Mouse (Mus musculus) liver, adult 2 months (tissue): ENCODE results near the gene Sox11.

ENCODE experiments used
- CTCF ChIP-seq: fragments of 200-500 bp; IDR thresholded peaks from 2 replicates; pipeline ENCODE4 v1.5.1; 2011; ENCODE audit warnings: low read depth, low read length, control low read depth
- POLR2A ChIP-seq: fragments of 200-500 bp; IDR thresholded peaks from 2 replicates; pipeline ENCODE4 v1.6.1; 2011; ENCODE audit warnings: low read length, control low read depth; ENCODE audit not compliant: insufficient read depth; ENCODE audit errors: extremely low read depth

DNA sequence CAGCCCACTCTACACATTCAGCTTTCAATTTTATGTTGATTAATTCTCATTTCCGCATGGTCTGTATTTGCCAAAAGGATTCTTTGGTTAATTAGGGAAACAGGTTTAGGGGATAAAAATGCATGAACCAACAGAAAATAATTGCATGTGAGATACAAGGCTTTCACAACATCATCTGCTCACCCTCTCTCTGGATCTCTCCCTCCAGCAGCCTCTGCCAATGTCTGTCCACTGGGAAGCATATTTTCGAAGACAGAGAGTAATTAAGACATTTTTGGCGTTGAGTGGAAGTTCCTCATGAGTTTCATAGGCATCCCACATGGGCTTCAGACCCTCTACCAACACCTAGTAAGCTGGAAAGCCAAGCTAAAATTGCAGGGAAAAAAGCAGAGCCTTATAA, 43.7 kb downstream of the Sox11 start:
- TF ChIP-seq POLR2A (no peak), CTCF (no peak)
